Mouse (Mus musculus) cerebellum, adult 2 months (tissue): Measurements from ENCODE around the gene Vmn1r42.

Source experiments
- CTCF ChIP-seq: fragments of 200-500 bp; IDR thresholded peaks from 2 replicates; pipeline ENCODE4 v1.5.1; 2011; ENCODE audit warnings: low read depth, mild to moderate bottlenecking, control low read depth, low read length, moderate library complexity, borderline replicate concordance; ENCODE audit not compliant: insufficient read depth
- POLR2A ChIP-seq: fragments of 200-500 bp; IDR thresholded peaks from 2 replicates; pipeline ENCODE4 v1.6.1; 2011; ENCODE audit warnings: low read length, control low read depth, borderline replicate concordance; ENCODE audit not compliant: insufficient read depth

- TF ChIP-seq CTCF, result no peak
- no peak for TF ChIP-seq POLR2A
Observed at GRCm38 (mm10) chr6:89867976-89868375, 8.2 kb downstream of the Vmn1r42 start.
